Mouse (Mus musculus) E14TG2a.4 (cell line): Measurements from ENCODE around the gene Mr1.

Source experiments
- CTCF ChIP-seq: conservative IDR thresholded peaks from 2 replicates; pipeline ENCODE4 v1.5.1; 2014; ENCODE audit warnings: low read length
- NANOG ChIP-seq: IDR thresholded peaks from 2 replicates; pipeline ENCODE4 v1.6.1; 2014; ENCODE audit warnings: borderline replicate concordance, low read length, mixed read lengths

- TF ChIP-seq CTCF, result no peak
- TF ChIP-seq NANOG, result no peak
These were observed 34.5 kb downstream of the Mr1 start for GRCm38 (mm10) chr1:155112118-155112517.
